Mouse (Mus musculus): ENCODE data around the gene Slc6a20a.
"Not testable (repeated sequence)": the region's sequence is repeated elsewhere in the genome, so short reads cannot be mapped to it uniquely, and the experiment has no call there.

Slc6a20a gene

GRCm38 (mm10) chr9:123678327-123679105 lies at the start of gene Slc6a20a, which contains the start of gene Ccr9:
Gene Slc6a20a (minus strand): TSS chr9:123678885.
Gene Ccr9 (plus strand): TSS chr9:123678439.
- no peak for DNase-seq (ENCODE audit: low spot score)

DNA sequence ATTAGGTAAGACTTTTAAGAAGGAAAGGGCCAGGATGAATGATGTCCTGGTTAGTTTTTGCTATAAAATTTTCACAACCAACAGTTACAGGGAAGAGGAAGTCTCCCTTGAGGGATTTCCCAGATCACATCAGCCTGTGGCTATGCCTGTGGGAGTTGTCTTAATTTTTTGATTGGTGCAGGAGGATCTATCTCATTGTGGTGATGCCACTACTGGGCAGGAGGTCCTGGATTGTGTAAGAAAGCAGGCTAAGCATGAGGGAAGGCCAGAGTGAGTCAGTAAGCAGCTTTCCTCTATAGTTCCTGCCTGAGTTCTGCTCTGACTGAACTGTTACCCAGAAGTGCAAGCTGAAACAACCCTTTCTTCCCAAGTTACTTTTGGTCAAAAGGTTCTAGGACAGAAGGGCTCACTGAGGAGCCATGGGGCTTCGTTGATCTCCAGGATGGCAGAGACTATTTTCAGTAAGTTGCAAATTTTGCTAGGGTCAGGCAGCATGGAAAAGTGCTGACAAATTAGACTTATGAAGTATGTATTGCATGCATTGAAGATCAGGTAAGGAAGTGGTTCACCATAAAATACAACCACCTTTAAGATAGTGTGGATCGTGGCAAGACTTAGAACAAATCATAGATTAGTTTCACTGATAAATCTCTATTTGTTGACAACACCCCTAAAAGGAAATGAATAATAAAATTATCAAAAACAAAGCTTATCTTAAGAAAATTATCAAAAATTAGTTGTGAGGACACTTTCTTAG lies 44.2 kb upstream of the Slc6a20a start:
- no peak for DNase-seq (ENCODE audit: low spot score)

- peak; percentile 94 for DNase-seq (ENCODE audit: low spot score)
Observed at GRCm38 (mm10) chr9:123717186-123718008, 38.7 kb upstream of the Slc6a20a start, which contains the start of gene Lztfl1. Gene Lztfl1 (minus strand): TSS chr9:123717697.

DNA sequence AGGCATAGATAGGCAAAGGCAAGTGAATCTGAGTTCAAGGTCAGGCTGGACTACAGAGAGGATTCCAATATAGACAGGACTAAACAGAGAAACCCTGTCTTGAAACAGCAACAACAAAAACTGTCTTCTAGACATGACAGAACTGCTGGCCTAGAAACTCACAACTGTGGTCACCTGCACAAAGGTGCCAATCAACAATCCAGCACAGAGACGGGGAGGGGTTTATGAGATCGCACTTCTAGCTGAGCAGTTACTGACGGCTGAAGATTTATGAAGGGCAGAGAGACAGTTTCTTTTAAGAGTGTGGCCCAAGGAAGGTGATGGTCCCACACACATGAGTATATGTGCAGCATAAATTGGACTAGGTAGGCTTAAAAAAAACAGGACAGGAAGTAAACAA lies 37.6 kb upstream of the Slc6a20a start:
- DNase-seq (ENCODE audit: low spot score), result no peak

DNA sequence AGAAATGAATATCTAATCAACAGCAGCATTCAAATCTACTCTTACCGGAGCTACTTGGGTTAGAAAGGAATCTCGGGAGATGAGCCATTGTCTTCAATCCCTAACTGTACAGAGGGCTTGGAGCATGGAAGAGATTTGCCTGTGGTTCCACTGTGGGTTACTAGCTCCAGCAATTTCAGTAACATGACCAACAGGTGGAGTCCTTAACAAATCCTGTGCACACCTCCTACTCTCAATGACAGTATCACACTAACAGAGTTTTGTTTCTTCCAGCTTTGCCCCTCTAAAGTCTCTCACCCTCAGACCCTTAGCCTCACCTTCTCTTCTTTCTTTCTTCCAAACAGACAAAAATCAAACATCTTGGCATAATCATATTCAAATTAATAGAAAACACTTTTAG lies 34.4 kb upstream of the Slc6a20a start:
- DNase-seq (ENCODE audit: low spot score), result no peak

- DNase-seq (ENCODE audit: low spot score), result no peak
Observed at GRCm38 (mm10) chr9:123709226-123709625, 30.5 kb upstream of the Slc6a20a start.

DNA sequence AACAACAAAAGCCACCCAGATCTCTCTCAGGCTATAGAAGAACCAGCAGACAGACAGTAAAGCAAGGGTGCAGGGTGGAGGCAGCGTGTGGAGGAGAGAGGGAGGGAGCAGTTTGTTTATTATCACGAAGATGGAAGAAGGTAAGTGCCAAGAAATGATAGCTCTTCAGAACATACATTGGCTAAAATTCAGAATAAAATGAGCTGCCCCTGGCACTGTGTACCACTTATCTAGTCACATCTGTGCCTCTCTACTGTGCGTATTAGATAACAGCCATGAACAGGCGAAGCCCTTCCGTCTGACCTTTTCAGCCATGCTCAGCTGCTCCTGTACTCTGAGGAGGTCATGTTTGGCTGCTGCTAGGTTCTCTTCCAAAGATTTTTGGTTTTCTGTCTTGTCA lies 23.1 kb upstream of the Slc6a20a start:
- no peak for DNase-seq (ENCODE audit: low spot score)

- peak; percentile 32 for DNase-seq (ENCODE audit: low spot score)
Observed at GRCm38 (mm10) chr9:123695634-123696302, 17.1 kb upstream of the Slc6a20a start.

- DNase-seq (ENCODE audit: low spot score), result no peak
Observed at GRCm38 (mm10) chr9:123688227-123688626, 9.5 kb upstream of the Slc6a20a start.

DNA sequence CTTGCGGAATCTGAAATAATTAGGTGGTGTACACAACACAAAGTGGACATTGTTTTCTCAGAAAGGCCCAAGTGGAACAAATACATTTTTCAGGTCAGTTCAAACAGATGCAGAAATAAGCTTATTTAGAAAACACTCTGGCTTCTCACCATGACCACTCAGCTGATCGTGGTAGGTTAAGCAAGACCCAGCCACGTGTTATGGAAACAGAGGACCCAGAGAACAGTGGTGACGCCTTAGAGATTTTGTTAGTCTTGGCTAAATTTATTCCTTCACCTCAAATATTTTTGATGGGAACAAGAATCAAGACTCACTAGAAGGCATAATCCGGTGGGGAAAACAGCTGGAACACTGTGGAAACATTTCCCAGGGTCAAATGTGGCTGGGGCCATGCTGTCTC lies 7.5 kb upstream of the Slc6a20a start:
- no peak for DNase-seq (ENCODE audit: low spot score)

DNA sequence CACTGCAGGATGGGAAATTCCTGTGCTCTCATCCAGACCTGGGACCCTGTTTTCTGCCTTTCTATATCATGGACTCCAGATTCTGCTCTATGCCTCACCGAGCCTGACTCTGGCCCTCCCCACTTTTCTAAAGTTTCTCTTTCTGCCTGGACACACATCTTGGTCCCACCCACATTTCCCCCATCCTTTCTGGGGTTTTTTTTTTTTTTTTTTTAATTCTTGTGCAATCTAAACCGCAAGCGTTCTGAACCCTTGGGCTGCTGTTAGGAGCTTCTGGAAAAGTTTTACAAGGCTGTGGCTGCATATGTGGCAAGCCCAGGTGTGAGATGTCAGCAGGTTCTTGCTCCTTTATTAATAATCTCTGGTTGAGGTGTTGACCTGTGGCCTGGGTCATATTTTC lies 5.0 kb upstream of the Slc6a20a start:
- no peak for DNase-seq (ENCODE audit: low spot score)

DNA sequence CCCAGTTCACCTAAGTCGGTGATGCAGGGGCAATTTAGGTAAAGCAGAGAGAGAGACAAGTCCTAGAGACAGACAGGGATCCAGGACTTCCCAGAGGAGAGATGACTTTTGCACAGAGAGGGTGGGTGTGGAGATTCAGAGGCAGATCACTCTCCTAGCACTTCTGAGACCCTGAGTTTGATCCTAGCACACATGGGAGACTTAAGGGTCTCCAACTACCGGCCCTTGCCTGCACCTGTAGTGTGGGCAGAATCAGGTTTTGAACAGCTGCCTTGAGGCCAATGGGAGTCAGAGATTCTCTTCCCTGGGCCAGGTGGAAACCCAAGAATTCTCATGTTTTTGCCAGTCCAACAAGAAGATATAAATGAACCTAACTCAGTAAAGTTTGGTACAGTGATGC lies 513 bp upstream of the Slc6a20a start:
- no peak for DNase-seq (ENCODE audit: low spot score)

DNA sequence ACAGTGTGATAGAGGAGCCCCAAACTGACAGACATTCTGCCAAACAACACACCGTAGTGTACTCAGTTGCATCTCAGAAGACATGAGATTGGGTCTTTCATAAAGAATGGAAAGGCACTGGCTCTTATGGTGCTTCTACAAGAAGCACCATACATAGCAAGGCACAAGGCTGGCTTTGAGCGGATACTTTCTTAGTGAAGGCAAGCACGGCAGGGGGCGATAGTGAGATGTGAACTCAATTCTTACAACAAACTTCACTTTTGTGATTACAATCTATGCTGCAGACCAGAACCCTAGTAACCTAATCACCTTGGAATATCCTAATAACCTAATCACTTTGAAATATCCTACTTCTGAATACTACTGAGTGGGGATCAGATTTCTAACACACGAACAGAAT lies 13.0 kb downstream of the Slc6a20a start:
- no peak for DNase-seq (ENCODE audit: low spot score)

DNA sequence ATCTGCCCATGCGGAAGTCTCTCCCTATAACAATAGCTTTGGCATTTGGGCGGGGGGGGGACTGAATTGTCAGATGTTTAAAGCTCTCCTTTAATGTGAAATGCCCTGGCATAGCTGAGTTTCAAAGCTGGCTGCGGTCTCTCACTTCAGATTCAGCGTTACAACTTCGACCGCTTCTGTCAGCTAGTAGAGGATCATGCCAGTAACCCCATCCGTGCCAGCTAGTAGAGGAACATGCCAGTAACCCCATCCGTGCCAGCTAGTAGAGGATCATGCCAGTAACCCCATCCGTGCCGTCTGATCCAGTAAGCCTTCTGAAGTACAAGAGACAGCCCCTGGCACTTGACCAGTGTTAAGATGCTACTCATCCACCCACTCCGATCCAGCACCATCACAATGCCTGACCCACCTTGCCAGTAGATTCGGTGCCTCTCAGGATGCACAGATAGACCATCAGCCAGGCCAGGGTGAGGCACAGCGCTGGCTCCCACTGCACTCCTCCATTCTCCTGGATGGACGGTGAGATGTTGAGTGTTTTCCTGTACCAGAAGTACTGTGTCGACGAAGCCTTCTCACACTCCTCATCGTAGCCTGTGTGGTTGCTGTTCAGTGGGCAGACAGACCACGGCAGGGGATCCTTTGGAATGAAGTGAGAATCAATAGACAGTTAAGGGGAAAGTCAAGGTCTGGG lies 18.6 kb downstream of the Slc6a20a start:
- DNase-seq (ENCODE audit: low spot score), result not testable (repeated sequence)

DNA sequence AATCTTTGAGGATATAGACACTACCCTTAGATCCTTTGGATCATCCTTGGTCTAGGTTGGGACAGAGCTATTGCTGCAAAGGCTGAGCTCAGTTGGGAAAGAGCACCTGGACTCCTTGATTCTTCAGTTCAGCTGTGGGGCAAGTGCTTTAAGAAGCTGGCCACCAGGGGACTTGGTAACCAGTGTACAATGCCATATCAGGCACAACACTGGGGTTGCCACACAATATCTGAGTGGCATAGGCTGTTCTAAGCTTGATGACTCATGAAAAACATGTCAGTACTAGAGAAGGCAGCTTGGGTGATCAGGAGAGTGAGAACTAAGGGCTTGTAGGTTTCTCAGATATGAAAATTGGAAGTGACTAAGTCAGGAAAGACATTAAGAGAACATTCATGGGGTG lies 19.7 kb downstream of the Slc6a20a start:
- DNase-seq (ENCODE audit: low spot score), result no peak

DNA sequence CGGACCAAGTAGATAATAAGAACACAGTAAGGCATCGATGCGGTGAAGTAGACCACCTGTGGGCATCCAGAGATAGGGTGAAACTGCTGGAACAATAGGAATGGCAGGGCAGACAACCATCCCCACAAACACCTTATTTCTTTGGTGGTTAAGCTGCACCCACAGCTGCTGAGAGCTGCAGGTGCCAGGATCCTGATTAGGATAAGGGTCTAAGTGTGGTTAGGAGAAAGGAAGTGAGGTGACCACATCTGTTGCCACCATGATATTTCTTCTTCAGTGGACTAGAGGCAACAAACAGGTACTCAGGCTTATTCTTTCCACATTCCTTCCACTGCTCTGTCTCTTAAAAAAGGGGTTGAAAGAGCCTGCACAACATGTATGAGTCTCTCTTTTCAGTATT lies 21.2 kb downstream of the Slc6a20a start:
- no peak for DNase-seq (ENCODE audit: low spot score)

GRCm38 (mm10) chr9:123651369-123651768 lies 27.3 kb downstream of the Slc6a20a start:
- DNase-seq (ENCODE audit: low spot score), result no peak

DNA sequence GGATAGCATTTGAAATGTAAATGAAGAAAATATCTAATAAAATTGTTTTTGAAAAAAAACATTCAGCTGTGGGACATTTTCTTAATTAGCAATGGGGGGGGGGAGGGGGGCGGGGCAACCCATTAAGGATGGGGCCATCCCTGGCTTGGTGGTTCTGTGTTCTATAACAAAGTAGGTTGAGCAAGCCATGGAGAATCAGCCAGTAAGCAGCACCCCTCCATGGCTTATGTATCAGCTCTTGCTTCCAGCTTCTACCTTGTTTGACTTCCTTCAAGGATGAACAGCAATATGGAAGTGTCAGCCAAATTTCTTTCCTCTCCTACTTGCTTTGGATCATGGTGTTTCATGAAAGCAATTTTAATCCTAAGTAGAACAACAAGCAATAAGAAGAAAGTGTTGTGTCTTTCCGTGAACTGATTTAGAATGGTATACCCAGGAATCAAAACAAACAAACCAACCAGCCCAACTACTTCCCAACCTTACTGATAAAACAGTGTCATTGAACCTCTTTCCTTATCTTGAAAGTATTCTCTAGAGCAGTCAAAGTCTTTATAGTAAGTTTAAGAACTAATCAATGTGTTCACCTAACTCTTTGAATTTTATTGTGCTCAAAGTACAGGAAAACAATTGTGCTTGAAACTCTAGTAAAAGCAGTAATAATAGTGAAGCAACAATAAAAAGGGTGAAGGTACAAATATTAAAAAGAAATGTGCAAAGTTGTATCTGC lies 28.7 kb downstream of the Slc6a20a start:
- no peak for DNase-seq (ENCODE audit: low spot score)

GRCm38 (mm10) chr9:123640106-123640505 lies 38.6 kb downstream of the Slc6a20a start:
- DNase-seq (ENCODE audit: low spot score), result no peak

DNA sequence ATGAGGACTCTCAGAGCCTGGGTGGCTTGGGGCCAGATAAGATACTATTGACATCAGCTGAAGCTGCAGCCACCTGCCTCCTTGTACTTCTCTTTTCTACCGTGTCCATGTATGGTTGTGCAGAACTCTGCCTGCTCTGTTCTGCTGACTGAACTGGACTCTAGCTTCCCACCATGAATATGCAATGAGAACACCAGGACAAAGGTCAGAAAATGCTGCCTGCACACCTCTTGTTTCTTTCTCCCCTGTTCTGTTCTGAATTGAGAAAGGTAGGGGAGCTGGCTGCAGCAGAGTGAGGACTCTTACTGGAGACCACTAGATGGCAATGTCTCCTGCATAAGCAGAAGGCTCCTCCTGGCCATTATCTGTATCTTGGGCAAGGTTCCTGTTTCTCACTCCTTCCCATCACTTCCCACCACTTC lies 40.0 kb downstream of the Slc6a20a start:
- peak; percentile 4 for DNase-seq (ENCODE audit: low spot score)

DNA sequence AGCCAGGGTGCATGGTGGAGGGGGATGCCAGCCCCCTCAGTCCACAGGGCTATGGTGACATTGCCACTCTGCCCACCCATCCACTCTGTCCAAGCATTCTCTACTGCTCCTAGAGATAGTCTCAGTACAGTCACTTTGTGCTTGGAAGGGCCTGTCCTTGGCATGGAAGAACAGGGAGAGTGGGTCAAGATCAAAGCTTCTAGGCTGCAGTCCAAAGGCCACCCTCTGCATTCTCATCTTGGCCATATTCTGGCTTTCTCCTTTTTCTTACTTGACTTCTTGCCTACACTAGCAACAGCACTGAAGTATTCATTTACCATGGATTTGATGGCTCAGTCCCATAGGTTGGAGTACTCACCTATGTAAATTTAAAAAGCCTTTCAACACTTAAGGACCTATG lies 40.5 kb downstream of the Slc6a20a start:
- no peak for DNase-seq (ENCODE audit: low spot score)
